Mouse (Mus musculus) stomach, postnatal 0 days (tissue): Measurements from ENCODE around the gene Gatm.

Experiments
- CTCF ChIP-seq: IDR thresholded peaks from 2 replicates; pipeline ENCODE4 v1.5.1; 2016; ENCODE audit warnings: antibody characterized with exemption, low read depth, mild to moderate bottlenecking, moderate library complexity
- EP300 ChIP-seq: optimal IDR thresholded peaks from 2 replicates; pipeline ENCODE3; 2016; ENCODE audit warnings: antibody characterized with exemption

GRCm38 (mm10) chr2:122638029-122638428 is 26.9 kb upstream of the Gatm start:
- no peak for TF ChIP-seq EP300
- TF ChIP-seq CTCF: no peak
